Mouse (Mus musculus) midbrain, embryonic 16.5 days (tissue): ENCODE data around the gene Itln1. TPM values are rescaled to one million over a fixed set of nuclear protein-coding genes. Genes with fewer than 3 reads are reported as not detected.

ENCODE experiments used
- ATAC-seq: fragments of 200-750 bp; cut with Nextera tagmentation; 2 replicates; pipeline ENCODE4 v1.8.0; 2017; ENCODE audit warnings: moderate TSS enrichment
- H3K27ac ChIP-seq: fragments of 300-500 bp; sonication (generic); 2 replicates; pipeline ENCODE4 v1.5.1; 2014; ENCODE audit warnings: mild to moderate bottlenecking, low read length, mixed read lengths
- H3K27me3 ChIP-seq: fragments of 300-500 bp; sonication (generic); 2 replicates; pipeline ENCODE4 v1.6.1; 2014; ENCODE audit warnings: low read depth, low read length, mixed read lengths; ENCODE audit not compliant: control insufficient read depth, insufficient read depth
- H3K36me3 ChIP-seq: fragments of 300-500 bp; sonication (generic); 2 replicates; pipeline ENCODE4 v1.6.1; 2014; ENCODE audit warnings: mild to moderate bottlenecking, low read length, moderate library complexity, mixed read lengths; ENCODE audit not compliant: control insufficient read depth, insufficient read depth
- H3K4me1 ChIP-seq: fragments of 300-500 bp; sonication (generic); 2 replicates; pipeline ENCODE4 v1.6.1; 2014; ENCODE audit warnings: mild to moderate bottlenecking, low read length, mixed read lengths; ENCODE audit not compliant: control insufficient read depth, insufficient read depth
- H3K4me2 ChIP-seq: fragments of 300-500 bp; sonication (generic); 2 replicates; pipeline ENCODE4 v1.6.1; 2014; ENCODE audit warnings: mild to moderate bottlenecking, low read length, mixed read lengths
- H3K4me3 ChIP-seq: fragments of 300-500 bp; sonication (generic); 2 replicates; pipeline ENCODE4 v1.5.1; 2014; ENCODE audit warnings: low read depth, mild to moderate bottlenecking, low read length, moderate library complexity, mixed read lengths
- H3K9ac ChIP-seq: fragments of 300-500 bp; sonication (generic); 2 replicates; pipeline ENCODE4 v1.6.1; 2014; ENCODE audit warnings: low read depth, low read length, mixed read lengths
- H3K9me3 ChIP-seq: fragments of 300-500 bp; sonication (generic); replicated peaks from 2 replicates; pipeline ENCODE4 v1.6.1; 2014; ENCODE audit warnings: mild to moderate bottlenecking, low read length, mixed read lengths; ENCODE audit not compliant: control insufficient read depth, poor library complexity, severe bottlenecking
- WGBS: fragments of 180-500 bp; shearing (Covaris S2); extraction: QIAGEN DNeasy Blood & Tissue Kit; methylation state at CpG from one replicate; pipeline ENCODE4 v1.1.7; 2014; 5-methylcytosine and 5-hydroxymethylcytosine counted together
- polyA plus RNA-seq: library from polyadenylated mRNA; unstranded; fragments of >200 nt; fragmentation: Nextera tagmentation; extraction: Ambion mirVana; gene quantifications from 2 replicates; pipeline ENCODE4 v1.2.1, GENCODE M21; 2015

Gene Itln1
- polyA plus RNA-seq, 1 experiment from 2014 or later = not detected

DNA sequence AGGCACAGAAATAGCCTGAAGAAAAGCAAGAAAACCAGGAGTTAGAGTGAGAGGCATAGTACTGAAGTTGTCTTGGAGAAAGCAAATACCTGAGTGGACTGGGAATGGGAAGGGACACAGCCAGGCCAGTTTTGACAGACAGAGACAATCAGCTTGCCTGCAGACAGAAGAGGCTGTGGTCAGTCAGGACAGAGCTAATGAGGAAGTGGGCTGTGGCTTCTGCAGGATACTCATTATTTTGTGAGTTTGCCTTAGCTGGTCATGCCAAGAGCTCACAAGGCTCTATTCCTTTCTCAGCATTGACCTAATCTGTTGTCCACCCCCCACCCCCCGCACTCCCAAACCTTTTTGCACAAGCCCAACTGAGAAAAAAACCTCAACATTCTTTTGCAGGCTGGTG, 26.1 kb upstream of the Itln1 start:
- H3K36me3 ChIP-seq = no peaks in the 10 kb centered on the region
- H3K27ac ChIP-seq = no peak overlapping the region
- H3K4me1 ChIP-seq = no peaks in the 10 kb centered on the region
- no peak overlapping the region for H3K9ac ChIP-seq
- WGBS = 67% methylated on average over 1 of the region's 1 CpGs
- H3K27me3 ChIP-seq = no peaks in the 10 kb centered on the region
- H3K4me2 ChIP-seq = no peak overlapping the region
- H3K9me3 ChIP-seq = no peaks in the 10 kb centered on the region
- ATAC-seq = no peak
- H3K4me3 ChIP-seq = no peak overlapping the region

DNA sequence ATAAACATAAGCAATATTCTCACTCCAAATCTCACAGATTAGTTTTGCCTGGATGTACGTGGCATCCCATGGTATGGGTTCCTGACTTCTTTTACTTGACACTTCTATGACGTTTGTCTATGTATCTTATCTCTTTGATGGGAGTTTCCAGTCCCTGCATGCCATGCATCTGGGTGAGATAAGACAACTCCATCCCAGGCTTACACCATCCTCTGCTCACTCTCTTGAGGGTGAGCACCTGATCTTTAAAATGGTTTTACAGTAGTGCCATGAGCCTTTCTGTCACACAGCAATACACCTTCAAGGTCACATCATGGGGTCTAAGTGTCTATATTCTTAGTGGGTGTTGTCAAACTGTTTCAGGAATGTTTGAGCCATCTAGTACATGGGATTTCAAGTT, 25.2 kb upstream of the Itln1 start:
- Histone ChIP-seq H3K36me3 (no peaks in the 10 kb centered on the region), H3K27ac (no peak overlapping the region), H3K27me3 (no peaks in the 10 kb centered on the region), H3K4me1 (no peaks in the 10 kb centered on the region), H3K9me3 (no peaks in the 10 kb centered on the region), H3K4me2 (no peak overlapping the region), H3K9ac (no peak overlapping the region), H3K4me3 (no peak overlapping the region)
- WGBS = 84% methylated on average over 2 of the region's 2 CpGs
- no peak for ATAC-seq

DNA sequence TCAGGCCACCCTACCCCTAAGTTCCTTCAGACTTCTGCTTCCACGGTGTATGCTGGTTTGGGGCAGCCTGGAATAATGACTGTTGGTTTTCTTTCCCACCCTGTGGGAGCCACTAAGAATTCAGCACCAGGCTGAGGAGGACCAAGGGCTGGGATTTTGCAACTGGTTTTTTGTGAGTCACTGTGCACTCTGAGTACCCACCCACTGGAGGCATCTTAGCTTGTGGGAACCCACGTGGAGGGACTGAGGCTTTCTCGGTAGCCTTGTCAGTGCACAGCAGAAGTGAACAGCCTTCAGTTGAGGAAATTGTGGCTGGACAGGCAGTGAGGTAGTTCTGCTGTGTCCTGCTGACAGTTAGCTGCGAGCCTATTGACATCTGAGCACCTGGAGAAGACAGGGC, 23.8 kb upstream of the Itln1 start, which contains the start of gene Cd244a:
Cd244a (plus strand) TSS at position 296 of the 400 bp plus-strand sequence.
- Histone ChIP-seq H3K36me3 (no peaks in the 10 kb centered on the region), H3K4me1 (no peaks in the 10 kb centered on the region), H3K27ac (no peak within 1 kb of the TSS), H3K4me2 (no peak within 1 kb of the TSS), H3K4me3 (no peak within 1 kb of the TSS), H3K9me3 (no peaks in the 10 kb centered on the region), H3K9ac (no peak within 1 kb of the TSS), H3K27me3 (no peaks in the 10 kb centered on the region)
- WGBS = 73% methylated on average over 4 of the region's 4 CpGs
- ATAC-seq = no peak

DNA sequence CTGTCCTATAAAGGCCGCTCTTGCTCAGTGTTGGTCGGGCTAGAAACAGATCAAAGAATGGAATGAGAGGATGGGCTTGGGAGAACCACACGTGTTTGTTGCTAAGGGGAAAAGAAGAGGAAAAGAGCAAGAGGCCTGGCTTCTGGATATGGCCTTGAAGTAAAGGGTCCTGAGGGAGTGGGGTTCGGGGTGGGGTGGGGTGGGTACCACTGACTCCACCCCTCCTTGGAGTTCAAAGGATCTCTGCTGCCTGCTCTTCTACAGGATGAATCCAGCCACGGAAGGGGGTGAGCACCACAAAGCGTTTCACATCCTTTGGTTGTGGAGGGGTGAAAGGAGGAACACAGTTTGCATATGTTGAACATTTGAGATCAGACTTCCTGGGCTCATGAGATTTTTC, 23.3 kb upstream of the Itln1 start:
- Histone ChIP-seq H3K27ac (no peak overlapping the region), H3K27me3 (no peaks in the 10 kb centered on the region), H3K4me2 (no peak overlapping the region), H3K36me3 (no peaks in the 10 kb centered on the region), H3K4me3 (no peak overlapping the region), H3K9me3 (no peaks in the 10 kb centered on the region), H3K4me1 (no peaks in the 10 kb centered on the region), H3K9ac (no peak overlapping the region)
- no peak for ATAC-seq
- WGBS = 82% methylated on average over 6 of the region's 6 CpGs

DNA sequence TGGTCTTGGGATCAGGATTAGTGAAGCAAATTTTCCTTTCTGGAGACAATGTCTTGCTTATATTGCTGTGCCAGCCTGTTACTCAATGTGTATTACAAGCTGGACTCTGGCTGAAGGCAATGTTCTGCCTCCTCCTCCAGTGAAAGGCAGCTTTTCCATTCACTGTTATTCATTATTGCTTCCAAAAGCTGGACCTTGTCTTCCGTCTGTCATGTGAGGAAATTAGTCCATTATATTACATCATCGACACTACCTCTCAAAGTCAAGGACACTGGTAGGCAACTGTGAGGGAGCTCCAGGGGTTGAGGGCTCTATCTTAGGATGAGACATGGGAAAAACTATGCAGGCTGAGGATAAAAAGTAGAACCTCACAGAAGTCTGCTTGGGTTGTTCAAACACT, 21.3 kb upstream of the Itln1 start:
- Histone ChIP-seq H3K9me3 (no peaks in the 10 kb centered on the region), H3K4me3 (no peak overlapping the region), H3K27me3 (no peaks in the 10 kb centered on the region), H3K4me2 (no peak overlapping the region), H3K36me3 (no peaks in the 10 kb centered on the region), H3K9ac (no peak overlapping the region), H3K4me1 (no peaks in the 10 kb centered on the region), H3K27ac (no peak overlapping the region)
- no peak for ATAC-seq
- WGBS = 89% methylated on average over 2 of the region's 2 CpGs

DNA sequence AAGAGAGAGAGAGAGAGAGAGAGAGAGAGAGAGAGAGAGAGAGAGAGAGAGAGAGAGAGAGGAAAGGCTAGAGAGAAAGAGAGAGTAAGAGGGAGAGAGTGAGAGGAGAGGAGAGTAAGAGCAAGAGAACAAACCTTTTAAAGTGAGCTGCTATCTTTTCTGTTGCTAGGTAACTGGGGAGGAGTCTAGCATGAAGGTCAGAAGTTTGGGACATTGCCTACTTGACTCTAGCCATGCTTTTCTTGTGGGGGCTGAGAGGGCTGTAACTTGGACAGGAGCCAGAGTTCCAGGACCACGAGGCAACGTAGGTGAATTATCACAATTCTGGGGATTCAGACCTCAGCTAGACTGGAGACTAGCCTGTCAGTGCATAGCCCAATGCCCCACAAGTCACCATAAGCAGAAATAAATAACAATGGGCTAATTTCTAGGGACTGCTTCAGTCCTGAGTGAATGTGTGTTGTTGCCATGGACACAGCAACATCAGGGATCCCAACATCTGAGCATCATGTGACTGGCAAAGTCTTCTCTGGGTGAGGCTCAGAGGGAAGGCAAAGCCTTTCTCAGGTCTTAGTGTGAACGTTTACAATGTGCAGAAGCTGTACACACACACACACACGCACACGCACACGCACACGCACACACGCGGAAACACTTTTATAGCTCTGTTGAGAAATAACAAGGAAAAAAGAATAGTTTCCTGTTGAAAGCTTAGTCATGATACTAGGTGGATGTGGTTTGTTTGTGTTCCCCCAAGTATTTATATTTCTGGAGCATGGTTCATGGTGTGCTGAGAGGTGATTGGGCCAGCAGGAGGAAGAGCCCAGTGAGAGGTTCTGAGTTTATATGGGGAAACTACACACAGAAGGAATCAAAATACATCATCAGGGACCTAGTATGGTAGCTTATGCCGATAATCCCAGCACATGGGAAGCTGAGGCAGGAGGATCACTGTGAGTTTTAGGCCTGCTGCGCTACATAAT, 18.6 kb upstream of the Itln1 start:
- Histone ChIP-seq H3K27me3 (no peaks in the 10 kb centered on the region), H3K4me1 (no peaks in the 10 kb centered on the region), H3K27ac (no peak overlapping the region), H3K9me3 (no peaks in the 10 kb centered on the region), H3K4me3 (no peak overlapping the region), H3K36me3 (no peaks in the 10 kb centered on the region), H3K4me2 (no peak overlapping the region), H3K9ac (no peak overlapping the region)
- peak; percentile 62; the same call in 1 of the 2 replicates for ATAC-seq
- 82% methylated on average over 11 of the region's 11 CpGs for WGBS

DNA sequence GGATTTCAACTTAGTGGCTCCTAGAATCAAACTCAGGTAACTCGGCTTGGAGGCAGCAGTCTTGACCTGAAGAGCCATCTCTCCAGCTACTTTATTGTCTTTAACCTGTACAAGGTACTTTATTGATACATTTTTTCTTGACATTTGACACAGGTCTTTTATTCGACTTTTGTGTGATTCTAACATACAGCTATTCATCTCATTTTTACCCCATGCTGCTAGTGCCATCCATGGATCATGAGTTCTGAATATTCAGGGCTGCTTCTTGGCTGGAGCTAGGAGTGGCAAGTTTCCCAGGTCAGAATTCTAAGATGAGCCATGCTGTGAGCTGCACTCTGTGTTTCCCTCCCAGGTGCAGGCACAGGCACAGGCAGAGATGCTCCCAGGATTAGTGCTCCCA, 17.1 kb upstream of the Itln1 start:
- no peak for ATAC-seq
- no peak overlapping the region for H3K9ac ChIP-seq
- no peaks in the 10 kb centered on the region for H3K4me1 ChIP-seq
- H3K27ac ChIP-seq = no peak overlapping the region
- 79% methylated on average over 2 of the region's 2 CpGs for WGBS
- no peaks in the 10 kb centered on the region for H3K36me3 ChIP-seq
- H3K27me3 ChIP-seq = no peaks in the 10 kb centered on the region
- H3K4me2 ChIP-seq = no peak overlapping the region
- H3K9me3 ChIP-seq = no peaks in the 10 kb centered on the region
- no peak overlapping the region for H3K4me3 ChIP-seq

DNA sequence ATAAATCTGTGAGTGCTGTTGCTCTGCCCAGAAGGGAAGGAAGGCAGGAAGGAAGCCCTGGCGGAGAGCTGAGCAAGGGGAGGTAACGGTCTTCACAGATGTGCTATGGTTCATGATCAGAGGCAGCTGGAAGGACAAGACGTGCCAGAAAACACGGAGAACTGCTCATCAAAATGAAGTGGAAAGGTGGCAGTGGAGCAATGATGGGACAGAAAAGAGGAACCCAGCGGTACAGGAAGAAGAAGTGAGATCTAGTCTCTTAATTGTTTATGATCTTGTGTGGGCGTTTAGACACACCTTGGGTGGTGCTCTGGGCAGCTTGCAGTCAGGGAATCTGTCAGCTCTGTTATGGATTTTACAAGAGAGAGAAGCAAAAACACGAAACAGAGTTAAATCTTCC, 16.2 kb upstream of the Itln1 start:
- H3K9ac ChIP-seq = no peak overlapping the region
- H3K27ac ChIP-seq = no peak overlapping the region
- 87% methylated on average over 7 of the region's 7 CpGs for whole genome bisulfite sequencing
- H3K4me1 ChIP-seq = no peaks in the 10 kb centered on the region
- no peak overlapping the region for H3K4me3 ChIP-seq
- no peak overlapping the region for H3K4me2 ChIP-seq
- ATAC-seq = no peak
- H3K9me3 ChIP-seq = no peaks in the 10 kb centered on the region
- no peaks in the 10 kb centered on the region for H3K36me3 ChIP-seq
- no peaks in the 10 kb centered on the region for H3K27me3 ChIP-seq

DNA sequence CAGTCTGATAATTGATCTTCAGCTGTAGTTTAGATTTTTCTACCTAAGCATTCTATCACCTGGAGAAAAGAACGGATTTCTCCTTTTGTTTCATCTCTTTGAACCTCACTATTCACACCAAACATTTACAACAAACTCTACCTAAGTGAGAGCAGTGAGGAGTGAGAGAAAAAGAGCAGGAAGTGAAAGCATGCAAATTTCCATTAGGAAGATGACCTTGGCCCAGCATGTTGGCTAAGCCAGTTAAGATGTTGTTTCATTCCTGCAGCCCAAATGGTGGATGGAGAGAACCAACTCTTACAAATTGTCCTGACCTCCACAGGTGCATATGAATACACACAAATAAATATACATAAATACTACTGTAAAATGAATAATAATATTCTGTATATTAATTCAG, 5.6 kb upstream of the Itln1 start:
- no peak for ATAC-seq
- Histone ChIP-seq H3K27me3 (no peaks in the 10 kb centered on the region), H3K9me3 (no peaks in the 10 kb centered on the region), H3K36me3 (no peaks in the 10 kb centered on the region), H3K27ac (no peak overlapping the region), H3K4me3 (no peak overlapping the region), H3K4me1 (no peaks in the 10 kb centered on the region), H3K4me2 (no peak overlapping the region), H3K9ac (no peak overlapping the region)
- WGBS = 88% methylated on average over 1 of the region's 1 CpGs
